Mouse (Mus musculus) hindbrain, embryonic 14.5 days (tissue): ENCODE data around the gene Zc3h15. TPM values are rescaled to one million over a fixed set of nuclear protein-coding genes. Genes with fewer than 3 reads are reported as not detected.

ENCODE experiments used
- ATAC-seq: fragments of 200-750 bp; cut with Nextera tagmentation; 2 replicates; pipeline ENCODE4 v1.8.0; 2017; ENCODE audit warnings: moderate number of reproducible peaks, mild to moderate bottlenecking, moderate TSS enrichment, moderate library complexity; ENCODE audit not compliant: low FRiP score
- DNase-seq: peaks from one replicate; pipeline ENCODE4 v3.0.0-alpha.2; 2015; ENCODE audit warnings: low spot score
- H3K27ac ChIP-seq: fragments of 300-500 bp; sonication (generic); 2 replicates; pipeline ENCODE4 v1.5.1; 2014; ENCODE audit warnings: mild to moderate bottlenecking, moderate library complexity
- H3K27me3 ChIP-seq: fragments of 300-500 bp; sonication (generic); 2 replicates; pipeline ENCODE4 v1.6.1; 2014; ENCODE audit warnings: mild to moderate bottlenecking, low read length, mixed read lengths; ENCODE audit not compliant: control insufficient read depth, insufficient read depth
- H3K36me3 ChIP-seq: fragments of 300-500 bp; sonication (generic); replicated peaks from 2 replicates; pipeline ENCODE4 v1.6.1; 2014; ENCODE audit not compliant: control insufficient read depth, insufficient read depth
- H3K4me1 ChIP-seq: fragments of 300-500 bp; sonication (generic); replicated peaks from 2 replicates; pipeline ENCODE4 v1.6.1; 2014; ENCODE audit warnings: antibody characterized with exemption, low read length, mixed read lengths; ENCODE audit not compliant: control insufficient read depth, insufficient read depth
- H3K4me2 ChIP-seq: fragments of 300-500 bp; sonication (generic); replicated peaks from 2 replicates; pipeline ENCODE4 v1.6.1; 2014; ENCODE audit warnings: mild to moderate bottlenecking, moderate library complexity
- H3K4me3 ChIP-seq: fragments of 300-500 bp; sonication (generic); replicated peaks from 2 replicates; pipeline ENCODE4 v1.5.1; 2014; ENCODE audit warnings: mild to moderate bottlenecking, low read length
- H3K9ac ChIP-seq: fragments of 300-500 bp; sonication (generic); 2 replicates; pipeline ENCODE4 v1.6.1; 2014
- H3K9me3 ChIP-seq: fragments of 300-500 bp; sonication (generic); 2 replicates; pipeline ENCODE4 v1.6.1; 2016; ENCODE audit warnings: low read length; ENCODE audit not compliant: control insufficient read depth
- WGBS: fragments of 180-500 bp; shearing (Covaris S2); extraction: QIAGEN DNeasy Blood & Tissue Kit; methylation state at CpG from one replicate; pipeline ENCODE4 v1.1.7; 2014; 5-methylcytosine and 5-hydroxymethylcytosine counted together
- polyA plus RNA-seq: library from polyadenylated mRNA; unstranded; fragments of >200 nt; fragmentation: Nextera tagmentation; extraction: Ambion mirVana; gene quantifications from 2 replicates; pipeline ENCODE4 v1.2.1, GENCODE M21; 2014

Zc3h15 gene
- polyA plus RNA-seq, result 159 and 168 TPM in 2 replicates

- H3K4me2 ChIP-seq, result peak within 1 kb of the TSS; percentile 92
- DNase-seq (peak; percentile 96), ATAC-seq (peak; percentile 100)
- H3K27me3 ChIP-seq, result no peaks in the 10 kb centered on the region
- WGBS, result under 1% methylated on average over 78 of the region's 100 CpGs
- H3K4me1 ChIP-seq, result peaks cover 27% of the 10 kb centered on the region
- peak within 1 kb of the TSS; percentile 91 for H3K27ac ChIP-seq
- peak within 1 kb of the TSS; percentile 100 for H3K4me3 ChIP-seq
- peak within 1 kb of the TSS; percentile 96 for H3K9ac ChIP-seq
- no peaks in the 10 kb centered on the region for H3K9me3 ChIP-seq
- no peaks in the 10 kb centered on the region for H3K36me3 ChIP-seq
Observed at GRCm38 (mm10) chr2:83644276-83645252, at the start of gene Zc3h15. Gene Zc3h15, plus strand, starts transcription at chr2:83644435.

GRCm38 (mm10) chr2:83620558-83621367, 23.5 kb upstream of the Zc3h15 start:
- Histone ChIP-seq H3K27me3 (no peaks in the 10 kb centered on the region), H3K9ac (no peak overlapping the region), H3K4me1 (no peaks in the 10 kb centered on the region), H3K9me3 (no peaks in the 10 kb centered on the region), H3K27ac (no peak overlapping the region), H3K4me3 (no peak overlapping the region), H3K4me2 (no peak overlapping the region), H3K36me3 (no peaks in the 10 kb centered on the region)
- ATAC-seq (no peak), DNase-seq (no peak)
- 89% methylated on average over 11 of the region's 11 CpGs for WGBS

GRCm38 (mm10) chr2:83621511-83621910, 22.7 kb upstream of the Zc3h15 start:
- Histone ChIP-seq H3K9me3 (no peaks in the 10 kb centered on the region), H3K9ac (no peak overlapping the region), H3K4me3 (no peak overlapping the region), H3K36me3 (no peaks in the 10 kb centered on the region), H3K4me2 (no peak overlapping the region), H3K27ac (no peak overlapping the region), H3K4me1 (no peaks in the 10 kb centered on the region), H3K27me3 (no peaks in the 10 kb centered on the region)
- ATAC-seq (no peak), DNase-seq (no peak)
- WGBS, result 85% methylated on average over 4 of the region's 4 CpGs

GRCm38 (mm10) chr2:83622792-83623191, 21.4 kb upstream of the Zc3h15 start:
- H3K27ac ChIP-seq, result no peak overlapping the region
- DNase-seq, result no peak
- H3K4me3 ChIP-seq, result no peak overlapping the region
- H3K36me3 ChIP-seq, result no peaks in the 10 kb centered on the region
- H3K4me2 ChIP-seq, result no peak overlapping the region
- H3K27me3 ChIP-seq, result no peaks in the 10 kb centered on the region
- no peak overlapping the region for H3K9ac ChIP-seq
- no peaks in the 10 kb centered on the region for H3K4me1 ChIP-seq
- ATAC-seq, result no peak
- H3K9me3 ChIP-seq, result no peaks in the 10 kb centered on the region
- WGBS, result 62% methylated on average over 11 of the region's 11 CpGs

GRCm38 (mm10) chr2:83624045-83624444, 20.2 kb upstream of the Zc3h15 start:
- H3K27me3 ChIP-seq, result no peaks in the 10 kb centered on the region
- no peaks in the 10 kb centered on the region for H3K36me3 ChIP-seq
- no peak overlapping the region for H3K4me2 ChIP-seq
- no peaks in the 10 kb centered on the region for H3K9me3 ChIP-seq
- no peak overlapping the region for H3K27ac ChIP-seq
- no peak overlapping the region for H3K4me3 ChIP-seq
- DNase-seq (peak; percentile 48), ATAC-seq (no peak)
- no peaks in the 10 kb centered on the region for H3K4me1 ChIP-seq
- H3K9ac ChIP-seq, result no peak overlapping the region
- WGBS, result 77% methylated on average over 4 of the region's 4 CpGs

GRCm38 (mm10) chr2:83625226-83626108, 18.8 kb upstream of the Zc3h15 start:
- DNase-seq (peak; percentile 71), ATAC-seq (peak; percentile 64; the same call in 1 of the 2 replicates)
- 33% methylated on average over 10 of the region's 10 CpGs for WGBS
- Histone ChIP-seq H3K4me1 (no peaks in the 10 kb centered on the region), H3K36me3 (no peaks in the 10 kb centered on the region), H3K27ac (no peak overlapping the region), H3K4me2 (peak overlapping the region; percentile 27; the same call in 1 of the 2 replicates), H3K27me3 (no peaks in the 10 kb centered on the region), H3K9ac (no peak overlapping the region), H3K9me3 (no peaks in the 10 kb centered on the region), H3K4me3 (no peak overlapping the region)

GRCm38 (mm10) chr2:83626881-83627280, 17.4 kb upstream of the Zc3h15 start:
- DNase-seq (no peak), ATAC-seq (no peak)
- Histone ChIP-seq H3K4me3 (no peak overlapping the region), H3K9ac (no peak overlapping the region), H3K9me3 (no peaks in the 10 kb centered on the region), H3K27ac (no peak overlapping the region), H3K4me1 (no peaks in the 10 kb centered on the region), H3K36me3 (no peaks in the 10 kb centered on the region), H3K27me3 (no peaks in the 10 kb centered on the region), H3K4me2 (no peak overlapping the region)
- 90% methylated on average over 9 of the region's 9 CpGs for WGBS

GRCm38 (mm10) chr2:83627495-83627894, 16.7 kb upstream of the Zc3h15 start:
- ATAC-seq, result no peak
- DNase-seq, result no peak
- Histone ChIP-seq H3K27me3 (no peaks in the 10 kb centered on the region), H3K9ac (no peak overlapping the region), H3K4me1 (no peaks in the 10 kb centered on the region), H3K9me3 (no peaks in the 10 kb centered on the region), H3K4me3 (no peak overlapping the region), H3K4me2 (no peak overlapping the region), H3K27ac (no peak overlapping the region), H3K36me3 (no peaks in the 10 kb centered on the region)
- WGBS, result 76% methylated on average over 9 of the region's 9 CpGs
